Mouse (Mus musculus): ENCODE measurements at regions not wholly inside any gene's neighbourhood (a gene's known extent, or its start where the extent isn't known, plus 50 kb on each side); places are given as distances from the start of the nearest gene placed in this dataset.
"Not testable (repeated sequence)": the region's sequence is repeated elsewhere in the genome, so short reads cannot be mapped to it uniquely, and the experiment has no call there.

DNA sequence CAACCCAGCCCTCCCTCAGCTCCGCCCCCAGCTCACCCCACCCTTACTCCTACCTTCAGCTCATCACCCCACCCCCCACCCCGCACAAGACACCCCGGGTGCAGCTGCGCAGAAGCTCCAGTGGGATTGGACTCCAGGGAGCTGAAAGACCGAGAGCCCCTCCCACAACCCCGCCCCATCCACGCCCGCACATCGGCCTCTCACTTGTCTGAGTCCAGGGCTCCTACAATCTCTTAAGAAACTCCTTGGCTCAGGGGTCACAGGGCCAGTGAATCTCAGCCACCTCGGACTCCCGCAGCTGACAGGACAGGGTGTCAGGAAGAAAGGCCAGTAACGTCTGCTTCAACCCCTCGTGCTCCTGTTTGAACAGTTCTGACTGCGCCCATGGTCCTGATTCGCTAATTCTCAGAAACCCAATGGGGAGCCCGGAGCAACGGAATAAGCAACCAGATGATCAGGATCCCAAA is 120.7 kb downstream of the Map1s start:
- peak overlapping the region; percentile 45 for H3K4me3 ChIP-seq

GRCm38 (mm10) chr8:71028564-71028963 is 122.8 kb downstream of the Map1s start:
- H3K27me3 ChIP-seq (ENCODE audit: low read depth, poor library complexity, severe bottlenecking); H3K4me3 ChIP-seq; H3K27ac ChIP-seq (replicated peaks); DNase-seq (ENCODE audit: low spot score); H3K36me3 ChIP-seq; H3K4me1 ChIP-seq; H3K9me3 ChIP-seq (replicated peaks): not testable (repeated sequence)
- WGBS, result 88% methylated on average over 2 of the region's 2 CpGs

More for the DNA sequence above, 120.7 kb downstream of the Map1s start:
- 4% methylated on average over 17 of the region's 17 CpGs for WGBS
- peak; percentile 49 for DNase-seq (ENCODE audit: low spot score)
- not testable (repeated sequence) for H3K36me3 ChIP-seq; H3K4me1 ChIP-seq; H3K27me3 ChIP-seq (ENCODE audit: low read depth, poor library complexity, severe bottlenecking); H3K9me3 ChIP-seq (replicated peaks); H3K27ac ChIP-seq (replicated peaks)
